Mouse (Mus musculus) CH12.LX (cell line): Measurements from ENCODE around the gene Ift172. TPM values are rescaled to one million over a fixed set of nuclear protein-coding genes. Genes with fewer than 3 reads are reported as not detected.

ENCODE experiments used
- DNase-seq: peaks from one replicate; pipeline ENCODE4 v3.0.0-alpha.2; 2013; ENCODE audit errors: extremely low read depth
- H3K27ac ChIP-seq: 2 replicates; pipeline ENCODE4 v1.5.1; 2012; ENCODE audit warnings: low read depth, mild to moderate bottlenecking, control low read depth, moderate library complexity; ENCODE audit not compliant: insufficient read depth
- H3K27me3 ChIP-seq: replicated peaks from 2 replicates; pipeline ENCODE3; 2012; ENCODE audit warnings: inconsistent platforms
- H3K36me3 ChIP-seq, 2 experiments: replicated peaks in 1 of 2; 2 replicates each; pipeline versions ENCODE3 to v1.6.1; 2012; ENCODE audit warnings: inconsistent platforms in 1 of 2, low read length in 1 of 2, mild to moderate bottlenecking in 1 of 2, mixed read lengths in 1 of 2, moderate library complexity in 1 of 2; ENCODE audit not compliant: control insufficient read depth in 1 of 2, insufficient read depth in 1 of 2
- H3K4me1 ChIP-seq, 2 experiments: 2 replicates each; pipeline ENCODE4 v1.6.1; 2012; ENCODE audit warnings: inconsistent platforms in 1 of 2, moderate library complexity in 1 of 2; ENCODE audit not compliant: insufficient read depth in 2 of 2, control insufficient read depth in 1 of 2
- H3K4me2 ChIP-seq: 2 replicates; pipeline ENCODE4 v1.6.1; 2012; ENCODE audit warnings: low read depth, mild to moderate bottlenecking, control low read depth; ENCODE audit not compliant: poor library complexity, insufficient read depth, severe bottlenecking
- H3K4me3 ChIP-seq, 3 experiments: fragments of 150-350 bp in 1 of 3; sonication (generic) in 1 of 3; replicated peaks in 1 of 3; 2 replicates each; pipeline versions ENCODE3 to v1.5.1; 2011 to 2012; ENCODE audit warnings: low read depth in 2 of 3, low read length in 2 of 3, mild to moderate bottlenecking in 2 of 3, moderate library complexity in 2 of 3, control low read depth in 1 of 3, improper control_type of control experiment in 1 of 3, inconsistent platforms in 1 of 3, mixed read lengths in 1 of 3; ENCODE audit not compliant: poor library complexity in 1 of 3
- H3K79me2 ChIP-seq: replicated peaks from 2 replicates; pipeline ENCODE4 v1.6.1; 2012; ENCODE audit warnings: mild to moderate bottlenecking, moderate library complexity; ENCODE audit not compliant: control insufficient read depth, poor library complexity, insufficient read depth, severe bottlenecking; ENCODE audit errors: extremely low read depth
- H3K9ac ChIP-seq: 2 replicates; pipeline ENCODE4 v1.6.1; 2012; ENCODE audit warnings: low read depth, mild to moderate bottlenecking, control low read depth, moderate library complexity; ENCODE audit not compliant: insufficient read depth
- H3K9me3 ChIP-seq: replicated peaks from 2 replicates; pipeline ENCODE3; 2012; ENCODE audit warnings: low read length, inconsistent platforms, mixed read lengths
- CHD1 ChIP-seq: IDR thresholded peaks from 2 replicates; pipeline ENCODE4 v1.6.1; 2012; ENCODE audit warnings: low read depth, low read length, improper control_type of control experiment, inconsistent platforms
- CTCF ChIP-seq, 2 experiments: IDR thresholded peaks in 1 of 2; conservative IDR thresholded peaks in 1 of 2; 2 replicates each; pipeline ENCODE4 v1.5.1; 2011 to 2012; ENCODE audit warnings: low read depth in 2 of 2, low read length in 2 of 2, improper control_type of control experiment in 1 of 2, inconsistent platforms in 1 of 2, mild to moderate bottlenecking in 1 of 2, moderate library complexity in 1 of 2
- ELF1 ChIP-seq: IDR thresholded peaks from 2 replicates; pipeline ENCODE4 v1.6.1; 2014; ENCODE audit warnings: low read depth, mild to moderate bottlenecking, inconsistent platforms, low read length, improper control_type of control experiment
- EP300 ChIP-seq: IDR thresholded peaks from 2 replicates; pipeline ENCODE4 v1.6.1; 2011; ENCODE audit warnings: low read length, improper control_type of control experiment
- ETS1 ChIP-seq: conservative IDR thresholded peaks from 2 replicates; pipeline ENCODE4 v1.6.1; 2012; ENCODE audit warnings: low read depth, mild to moderate bottlenecking, inconsistent platforms, low read length, improper control_type of control experiment, moderate library complexity
- GABPA ChIP-seq: IDR thresholded peaks from 2 replicates; pipeline ENCODE4 v1.6.1; 2012; ENCODE audit warnings: low read depth, low read length, improper control_type of control experiment, inconsistent platforms; ENCODE audit not compliant: insufficient replicate concordance
- HCFC1 ChIP-seq: IDR thresholded peaks from 2 replicates; pipeline ENCODE4 v1.6.1; 2012; ENCODE audit warnings: low read depth, mild to moderate bottlenecking, inconsistent platforms, low read length, improper control_type of control experiment
- JUN ChIP-seq: IDR thresholded peaks from 2 replicates; pipeline ENCODE4 v1.6.1; 2011; ENCODE audit warnings: low read depth, mild to moderate bottlenecking, low read length, improper control_type of control experiment, moderate library complexity; ENCODE audit not compliant: insufficient read depth
- JUND ChIP-seq: conservative IDR thresholded peaks from 2 replicates; pipeline ENCODE4 v1.6.1; 2011; ENCODE audit warnings: low read depth, low read length, improper control_type of control experiment
- KAT2A ChIP-seq: IDR thresholded peaks from 2 replicates; pipeline ENCODE4 v1.6.1; 2012; ENCODE audit warnings: low read length, improper control_type of control experiment, inconsistent platforms; ENCODE audit not compliant: insufficient replicate concordance
- MAFK ChIP-seq: IDR thresholded peaks from 2 replicates; pipeline ENCODE4 v1.6.1; 2011; ENCODE audit warnings: low read length, improper control_type of control experiment; ENCODE audit not compliant: insufficient replicate concordance
- MAX ChIP-seq: IDR thresholded peaks from 2 replicates; pipeline ENCODE4 v1.6.1; 2011; ENCODE audit warnings: low read length, improper control_type of control experiment
- MYC ChIP-seq: IDR thresholded peaks from 2 replicates; pipeline ENCODE4 v1.6.1; 2011; ENCODE audit warnings: low read depth, mild to moderate bottlenecking, improper control_type of control experiment, low read length
- NRF1 ChIP-seq: IDR thresholded peaks from 2 replicates; pipeline ENCODE4 v1.6.1; 2014; ENCODE audit warnings: low read depth, mild to moderate bottlenecking, inconsistent platforms, low read length, improper control_type of control experiment, moderate library complexity
- PAX5 ChIP-seq: IDR thresholded peaks from 2 replicates; pipeline ENCODE4 v1.6.1; 2012; ENCODE audit warnings: low read length, inconsistent platforms, mixed read lengths
- POLR2AphosphoS2 ChIP-seq: IDR thresholded peaks from 2 replicates; pipeline ENCODE4 v1.6.1; 2011; ENCODE audit warnings: low read depth, low read length, improper control_type of control experiment
- RAD21 ChIP-seq: IDR thresholded peaks from 2 replicates; pipeline ENCODE4 v1.6.1; 2011; ENCODE audit warnings: low read depth, mild to moderate bottlenecking, low read length, improper control_type of control experiment, moderate library complexity
- SIN3A ChIP-seq: IDR thresholded peaks from 2 replicates; pipeline ENCODE4 v1.6.1; 2012; ENCODE audit warnings: low read length, improper control_type of control experiment, inconsistent platforms
- SMC3 ChIP-seq: IDR thresholded peaks from 2 replicates; pipeline ENCODE4 v1.6.1; 2011; ENCODE audit warnings: low read depth, low read length, improper control_type of control experiment
- TBP ChIP-seq: conservative IDR thresholded peaks from 2 replicates; pipeline ENCODE4 v1.6.1; 2011; ENCODE audit warnings: low read depth, low read length, improper control_type of control experiment
- TCF12 ChIP-seq: IDR thresholded peaks from 2 replicates; pipeline ENCODE4 v1.6.1; 2014; ENCODE audit warnings: low read depth, mild to moderate bottlenecking, inconsistent platforms, low read length, improper control_type of control experiment
- UBTF ChIP-seq: IDR thresholded peaks from 2 replicates; pipeline ENCODE4 v1.6.1; 2012; ENCODE audit warnings: low read depth, mild to moderate bottlenecking, inconsistent platforms, low read length, improper control_type of control experiment, moderate library complexity
- USF1 ChIP-seq: IDR thresholded peaks from 2 replicates; pipeline ENCODE4 v1.6.1; 2014; ENCODE audit warnings: low read depth, mild to moderate bottlenecking, inconsistent platforms, low read length, improper control_type of control experiment
- ZC3H11A ChIP-seq: IDR thresholded peaks from 2 replicates; pipeline ENCODE4 v1.6.1; 2012; ENCODE audit warnings: low read depth, mild to moderate bottlenecking, inconsistent platforms, low read length, improper control_type of control experiment
- ZNF384 ChIP-seq: IDR thresholded peaks from 2 replicates; pipeline ENCODE4 v1.6.1; 2012; ENCODE audit warnings: low read depth, low read length, improper control_type of control experiment, inconsistent platforms
- dilution Hi-C: fragments of 300-500 bp; cut with MboI; formaldehyde crosslinking; loops from 2 replicates; pipeline ENCODE4 v1.14.3; 2020; ENCODE audit warnings: low sequenced_read_pairs; ENCODE audit not compliant: extremely low pct_unique_long_range_greater_than_20kb, extremely low pct_ligation_motif_present
- in situ Hi-C: fragments of 300-500 bp; cut with MboI; formaldehyde crosslinking; loops from 3 replicates; pipeline ENCODE4 v1.14.3; 2019; ENCODE audit warnings: low sequenced_read_pairs, low pct_ligation_motif_present, low pct_unique_long_range_greater_than_20kb, mixed read lengths
- polyA plus RNA-seq: library from polyadenylated mRNA; unstranded; fragments of >175 nt; gene quantifications from 2 replicates; pipeline ENCODE4 v1.2.1, GENCODE M21; 2012; ENCODE audit warnings: low read depth; ENCODE audit not compliant: insufficient read length
- total RNA-seq, 2 experiments: library from RNA; depleted of rRNA; stranded (reverse); fragments of 300-350 nt in 1 of 2; fragments of >200 nt in 1 of 2; gene quantifications; 2 replicates each; pipeline ENCODE4 v1.2.3; 2012 to 2014

The Ift172 gene
- total and polyA plus RNA-seq, 3 experiments = 6.1 to 21.5 (median 8.5) TPM

GRCm38 (mm10) chr5:31254452-31254851 lies 36.5 kb downstream of the Ift172 start:
- in situ Hi-C loops = no loop called here
- Histone ChIP-seq H3K4me3 (no peak overlapping the region), H3K9me3 (no peaks in the 10 kb centered on the region), H3K9ac (no peak overlapping the region), H3K36me3 (peaks cover 52 to 86% of the 10 kb centered on the region in 2 experiments), H3K4me1 (peaks cover 0 to 11% of the 10 kb centered on the region in 2 experiments; a peak in 1 of 4 replicates), H3K27ac (no peak overlapping the region), H3K4me2 (no peak overlapping the region), H3K27me3 (no peaks in the 10 kb centered on the region), H3K79me2 (no peaks in the 10 kb centered on the region)
- TF ChIP-seq SMC3 (no peak), PAX5 (no peak), ZNF384 (no peak), USF1 (no peak), JUND (no peak), RAD21 (no peak), MAX (no peak), JUN (no peak), ETS1 (no peak), NRF1 (no peak)
- no peak for DNase-seq
- dilution Hi-C loops = no loop called here

GRCm38 (mm10) chr5:31253806-31254205 lies 37.1 kb downstream of the Ift172 start:
- in situ Hi-C loops = no loop called here

More at GRCm38 (mm10) chr5:31253806-31254205, 37.1 kb downstream of the Ift172 start:
- Histone ChIP-seq H3K79me2 (no peaks in the 10 kb centered on the region), H3K4me2 (no peak overlapping the region), H3K4me3 (no peak overlapping the region), H3K9ac (no peak overlapping the region), H3K36me3 (peaks cover 56 to 86% of the 10 kb centered on the region in 2 experiments), H3K27me3 (no peaks in the 10 kb centered on the region)
- dilution Hi-C loops = no loop called here
- TF ChIP-seq ZC3H11A (no peak), MYC (no peak), UBTF (no peak), GABPA (no peak), TBP (no peak), EP300 (no peak), RAD21 (no peak), ZNF384 (no peak), CHD1 (no peak), PAX5 (no peak), TCF12 (no peak), MAX (no peak), MAFK (no peak), SIN3A (no peak), HCFC1 (no peak), ELF1 (no peak), POLR2AphosphoS2 (no peak), KAT2A (no peak), CTCF (conservative IDR thresholded peaks at IDR 0.05 in 1 of 2, IDR thresholded peaks at IDR 0.05 in 1 of 2; ENCODE audit: low read depth in 2 of 2, low read length in 2 of 2) (no peak), USF1 (no peak)
- TF ChIP-seq, all 38 proteins: peak for 0
- H3K9me3 ChIP-seq = no peaks in the 10 kb centered on the region
- peaks cover 0 to 11% of the 10 kb centered on the region in 2 experiments; a peak in 1 of 4 replicates for H3K4me1 ChIP-seq
- no peak overlapping the region for H3K27ac ChIP-seq
- no peak for DNase-seq
